Mouse (Mus musculus) neural tube, embryonic 10.5 days (tissue): ENCODE data around the gene Magea10.

Experiments used
- DNase-seq: peaks from one replicate; pipeline ENCODE4 v3.0.0-alpha.2; 2017; ENCODE audit warnings: low spot score; ENCODE audit errors: extremely low spot score

Gene Magea10

GRCm38 (mm10) chrX:72386758-72387157 lies at the start of gene Magea10:
Magea10 (minus strand) TSS chrX:72386858.
- DNase-seq, result no peak

- DNase-seq, result no peak
These were observed 4.7 kb downstream of the Magea10 start for GRCm38 (mm10) chrX:72381972-72382371.
